Mouse (Mus musculus) adrenal gland, postnatal 4 days (tissue): ENCODE measurements around the gene Hspa1a. TPM values are rescaled to one million over a fixed set of nuclear protein-coding genes. Genes with fewer than 3 reads are reported as not detected.

Source experiments
- total RNA-seq, 2 experiments: library from RNA; stranded (reverse); gene quantifications; 2 replicates each; pipeline ENCODE4 v1.2.3; 2021

Gene Hspa1a
- total RNA-seq, 2 experiments from 2014 or later: 12.6 to 14.5 TPM

Other genes starting within 250 kb of the Hspa1a start
- 100 to 1,000 TPM; 105 to 151 TPM for gene C4b, start 228.3 kb downstream of the Hspa1a start, total RNA-seq
- 1,000 to 10,000 TPM; 3,967 to 4,457 TPM for gene Cyp21a1, start 167.6 kb downstream of the Hspa1a start, total RNA-seq
- gene Stk19, start 135.2 kb downstream of the Hspa1a start, total RNA-seq: 10 to 100 TPM; 49.1 to 49.5 TPM
- gene Dxo, start 135.1 kb downstream of the Hspa1a start, total RNA-seq: 10 to 100 TPM; 72.5 to 73.2 TPM
- 10 to 100 TPM; 70.9 to 80.2 TPM for gene Skiv2l, start 121.9 kb downstream of the Hspa1a start, total RNA-seq
- gene Nelfe, start 121.8 kb downstream of the Hspa1a start, total RNA-seq: 10 to 100 TPM; 58.2 to 60.6 TPM
- gene Cfb, start 109.6 kb downstream of the Hspa1a start, total RNA-seq: 100 to 1,000 TPM in 1 of 2 experiments, 10 to 100 TPM in 1; 18.7 to 137 TPM
- 10 to 100 TPM; 23.6 to 26.2 TPM for gene Zbtb12, start 92.7 kb downstream of the Hspa1a start, total RNA-seq
- gene Gm20547, start 90.1 kb downstream of the Hspa1a start, total RNA-seq: not detected
- 10 to 100 TPM; 39.5 to 50.3 TPM for gene C2, start 73.9 kb downstream of the Hspa1a start, total RNA-seq
- gene Ehmt2, start 73.7 kb downstream of the Hspa1a start, total RNA-seq: 100 to 1,000 TPM; 214 to 215 TPM
- gene Slc44a4, start 57.7 kb downstream of the Hspa1a start, total RNA-seq: 1 to 10 TPM in 1 of 2 experiments, under 1 TPM in 1; 0.93 to 3.8 TPM
- 10 to 100 TPM; 22.0 to 25.2 TPM for gene Neu1, start 40.9 kb downstream of the Hspa1a start, total RNA-seq
- gene Hspa1b, start 12.9 kb downstream of the Hspa1a start, total RNA-seq: 10 to 100 TPM; 26.9 to 33.2 TPM
- gene Gm20481, start 2.2 kb downstream of the Hspa1a start, total RNA-seq: not detected
- 1 to 10 TPM in 1 of 2 experiments, under 1 TPM in 1; 0.39 to 1.3 TPM for gene Hspa1l, start 547 bp upstream of the Hspa1a start, total RNA-seq
- gene Lsm2, start 9.7 kb upstream of the Hspa1a start, total RNA-seq: 10 to 100 TPM; 50.5 to 54.8 TPM
- gene Vars, start 28.8 kb upstream of the Hspa1a start, total RNA-seq: 10 to 100 TPM; 77.9 to 89.1 TPM
- gene Vwa7, start 44.4 kb upstream of the Hspa1a start, total RNA-seq: 1 to 10 TPM; 1.2 to 1.5 TPM
- 1 to 10 TPM; 3.8 to 4.1 TPM for gene Sapcd1, start 55.9 kb upstream of the Hspa1a start, total RNA-seq
- gene Msh5, start 74.6 kb upstream of the Hspa1a start, total RNA-seq: 10 to 100 TPM in 1 of 2 experiments, 1 to 10 TPM in 1; 8.2 to 11.0 TPM
- gene Clic1, start 77.8 kb upstream of the Hspa1a start, total RNA-seq: 100 to 1,000 TPM; 137 to 146 TPM
- gene Ddah2, start 86.9 kb upstream of the Hspa1a start, total RNA-seq: 10 to 100 TPM; 55.1 to 67.4 TPM
- gene Ly6g6c, start 93.2 kb upstream of the Hspa1a start, total RNA-seq: under 1 TPM; 0.31 to 0.34 TPM
- under 1 TPM; 0.22 to 0.90 TPM for gene Mpig6b, start 94.0 kb upstream of the Hspa1a start, total RNA-seq
- gene Ly6g6e, start 104.7 kb upstream of the Hspa1a start, total RNA-seq: not detected
- 1 to 10 TPM; 2.0 to 2.4 TPM for gene Ly6g6d, start 105.9 kb upstream of the Hspa1a start, total RNA-seq
- not detected for gene Ly6g6f, start 113.5 kb upstream of the Hspa1a start, total RNA-seq
- 10 to 100 TPM; 92.8 to 96.8 TPM for gene Abhd16a, start 117.1 kb upstream of the Hspa1a start, total RNA-seq
- not detected for gene Ly6g5c, start 136.1 kb upstream of the Hspa1a start, total RNA-seq
- gene Ly6g5b, start 143.3 kb upstream of the Hspa1a start, total RNA-seq: 1 to 10 TPM in 1 of 2 experiments, under 1 TPM in 1; 0.62 to 1.4 TPM
- gene Gpank1, start 149.3 kb upstream of the Hspa1a start, total RNA-seq: 10 to 100 TPM; 14.7 TPM
- 100 to 1,000 TPM; 199 to 211 TPM for gene Csnk2b, start 149.9 kb upstream of the Hspa1a start, total RNA-seq
- 10 to 100 TPM; 29.0 to 30.9 TPM for gene D17H6S53E, start 154.2 kb upstream of the Hspa1a start, total RNA-seq
- gene Apom, start 159.9 kb upstream of the Hspa1a start, total RNA-seq: 10 to 100 TPM in 1 of 2 experiments, 1 to 10 TPM in 1; 6.9 to 54.4 TPM
- gene Bag6, start 163.0 kb upstream of the Hspa1a start, total RNA-seq: 100 to 1,000 TPM; 425 to 435 TPM
- gene Prrc2a, start 192.7 kb upstream of the Hspa1a start, total RNA-seq: 100 to 1,000 TPM; 264 to 295 TPM
- 10 to 100 TPM in 1 of 2 experiments, 1 to 10 TPM in 1; 9.8 to 10.6 TPM for gene Aif1, start 203.9 kb upstream of the Hspa1a start, total RNA-seq
- gene Lst1, start 216.3 kb upstream of the Hspa1a start, total RNA-seq: 10 to 100 TPM; 11.0 to 13.5 TPM
- gene Ltb, start 222.3 kb upstream of the Hspa1a start, total RNA-seq: 1 to 10 TPM; 6.6 to 9.3 TPM
- gene Tnf, start 229.9 kb upstream of the Hspa1a start, total RNA-seq: under 1 TPM; 0.42 to 0.76 TPM
- under 1 TPM; 0.73 to 0.78 TPM for gene Lta, start 233.2 kb upstream of the Hspa1a start, total RNA-seq
- not detected for gene Gm16181, start 248.7 kb upstream of the Hspa1a start, total RNA-seq